Mouse (Mus musculus): ENCODE results near the gene Fam222a. TPM values are rescaled to one million over a fixed set of nuclear protein-coding genes. Genes with fewer than 3 reads are reported as not detected.
A peak's percentile ranks its signal among the peaks of the same experiment; 100 is the strongest.

Gene Fam222a
- 1.5 and 1.9 TPM in 2 replicates for polyA plus RNA-seq (2015; fragmentation: Nextera tagmentation; extraction: Ambion mirVana)

DNA sequence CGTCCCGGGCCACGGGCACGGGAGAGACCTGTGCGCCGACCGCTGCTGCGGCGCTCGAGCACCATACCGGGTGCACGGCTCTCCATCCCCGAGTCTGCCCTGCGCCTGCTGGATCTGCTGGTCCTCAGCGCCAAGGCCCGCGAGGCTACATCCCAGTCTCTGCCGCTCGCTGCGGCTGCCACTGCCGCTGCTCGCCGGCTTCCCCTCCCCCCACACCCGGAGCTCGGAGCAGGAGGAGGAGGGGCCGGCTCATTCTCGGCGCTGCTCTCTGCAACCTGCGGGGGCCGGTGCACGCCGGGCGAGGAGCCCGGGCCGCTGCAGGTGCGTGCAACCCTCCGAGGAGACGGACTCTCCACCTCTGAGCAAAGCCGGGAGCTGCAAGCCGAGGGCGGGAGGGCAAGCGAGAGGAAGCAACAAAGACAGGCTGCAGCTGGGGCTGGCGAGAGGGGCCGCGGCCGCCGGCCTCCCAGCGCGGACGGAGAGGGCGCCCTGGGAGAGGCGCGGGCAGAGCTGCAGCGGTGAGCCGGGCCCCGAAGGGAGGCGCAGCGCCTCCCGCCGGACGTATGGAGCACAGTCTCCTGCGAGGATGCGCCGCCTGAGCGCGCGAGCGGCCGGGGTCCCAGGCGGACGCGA, at the start of gene Fam222a:
Gene Fam222a, plus strand, starts transcription at position 452 of the 633 bp plus-strand sequence.
- Histone ChIP-seq H3K4me2 (replicated peaks) (peak within 1 kb of the TSS; percentile 100), H3K36me3 (no peaks in the 10 kb centered on the region), H3K4me1 (peaks cover 58% of the 10 kb centered on the region), H3K9me3 (replicated peaks) (no peaks in the 10 kb centered on the region), H3K4me3 (replicated peaks) (peak within 1 kb of the TSS; percentile 71), H3K27ac (replicated peaks) (peak within 1 kb of the TSS; percentile 69; the same call in 1 of the 2 replicates), H3K9ac (peak within 1 kb of the TSS; percentile 16), H3K27me3 (peaks cover 34% of the 10 kb centered on the region)
- under 1% methylated on average over 57 of the region's 72 CpGs for WGBS
- ATAC-seq (ENCODE audit: insufficient number of reproducible peaks, low FRiP score, low TSS enrichment, low read depth), result peak; percentile 62

DNA sequence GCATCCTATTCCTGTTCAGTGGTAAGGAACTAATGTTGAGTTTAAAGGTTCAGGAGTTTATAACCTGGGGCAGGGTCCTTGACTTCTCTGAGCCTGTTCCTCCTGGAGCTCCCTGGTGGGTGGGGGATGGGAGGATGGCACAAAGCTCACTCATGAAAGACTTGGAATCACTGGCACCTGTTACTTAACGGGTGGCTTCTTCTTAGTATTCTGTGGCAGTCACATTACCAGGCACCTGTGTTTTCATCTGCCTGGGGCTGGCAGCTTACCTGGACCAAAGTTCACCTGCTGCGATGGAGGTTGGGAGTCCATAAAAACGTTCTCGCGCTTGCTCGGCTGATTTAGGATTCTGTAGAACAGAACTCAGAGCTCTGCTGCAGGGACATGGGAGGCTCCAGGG, 39.5 kb upstream of the Fam222a start:
- Histone ChIP-seq H3K4me2 (replicated peaks) (no peak overlapping the region), H3K27me3 (no peaks in the 10 kb centered on the region), H3K4me3 (replicated peaks) (no peak overlapping the region), H3K4me1 (peaks cover 7% of the 10 kb centered on the region), H3K9me3 (replicated peaks) (no peaks in the 10 kb centered on the region), H3K9ac (no peak overlapping the region), H3K36me3 (no peaks in the 10 kb centered on the region), H3K27ac (replicated peaks) (no peak overlapping the region)
- no peak for ATAC-seq (ENCODE audit: insufficient number of reproducible peaks, low FRiP score, low TSS enrichment, low read depth)
- 83% methylated on average over 6 of the region's 6 CpGs for WGBS

DNA sequence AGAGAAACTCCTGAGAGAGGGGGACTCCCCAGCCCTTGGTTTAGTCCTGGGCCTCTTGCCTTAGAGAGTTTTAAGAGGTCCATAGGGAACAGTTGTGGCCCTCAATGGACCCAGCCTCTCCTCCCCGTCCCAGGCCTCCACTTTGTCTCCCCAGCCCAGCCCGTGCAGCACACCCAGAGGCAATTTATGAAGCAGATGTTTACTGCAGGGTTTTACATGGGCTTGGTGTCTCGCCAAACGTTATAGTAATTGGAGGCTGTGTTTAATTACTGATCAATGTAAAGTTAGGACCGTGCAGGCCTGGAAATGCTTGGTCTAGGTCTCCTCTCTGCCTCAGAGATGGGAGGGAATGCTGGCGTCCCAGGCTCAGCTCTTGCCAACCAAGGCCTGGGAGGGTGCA, 37.5 kb upstream of the Fam222a start:
- Histone ChIP-seq H3K27me3 (peaks cover 2% of the 10 kb centered on the region; the same call in 1 of the 2 replicates), H3K4me1 (peaks cover 7% of the 10 kb centered on the region), H3K4me2 (replicated peaks) (no peak overlapping the region), H3K36me3 (no peaks in the 10 kb centered on the region), H3K27ac (replicated peaks) (no peak overlapping the region), H3K9me3 (replicated peaks) (no peaks in the 10 kb centered on the region), H3K4me3 (replicated peaks) (no peak overlapping the region), H3K9ac (no peak overlapping the region)
- 26% methylated on average over 6 of the region's 6 CpGs for WGBS
- peak; percentile 66; the same call in 1 of the 2 replicates for ATAC-seq (ENCODE audit: insufficient number of reproducible peaks, low FRiP score, low TSS enrichment, low read depth)

DNA sequence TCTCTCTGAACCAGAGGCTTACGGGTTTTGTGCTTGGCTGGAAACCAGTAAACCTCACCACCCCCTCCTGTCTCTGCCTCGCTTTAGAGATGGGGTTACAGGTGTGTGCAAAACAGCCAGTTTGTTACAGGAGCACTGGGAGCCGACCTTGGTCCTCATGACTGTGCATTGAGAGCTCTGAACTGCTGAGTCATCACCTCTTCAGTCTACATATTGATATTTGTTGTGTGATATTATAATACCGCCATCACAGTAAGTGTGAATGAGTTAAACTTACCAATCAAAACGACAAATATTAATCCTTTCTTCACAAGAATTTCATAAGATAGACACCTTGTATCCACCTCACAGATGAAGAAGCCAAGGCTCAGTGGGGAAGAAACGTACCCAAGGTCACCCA, 35.8 kb upstream of the Fam222a start:
- Histone ChIP-seq H3K9ac (no peak overlapping the region), H3K9me3 (replicated peaks) (no peaks in the 10 kb centered on the region), H3K36me3 (no peaks in the 10 kb centered on the region), H3K27ac (replicated peaks) (no peak overlapping the region), H3K4me1 (peaks cover 7% of the 10 kb centered on the region), H3K4me2 (replicated peaks) (no peak overlapping the region), H3K4me3 (replicated peaks) (no peak overlapping the region), H3K27me3 (peaks cover 17% of the 10 kb centered on the region)
- ATAC-seq (ENCODE audit: insufficient number of reproducible peaks, low FRiP score, low TSS enrichment, low read depth), result no peak
- 75% methylated on average over 6 of the region's 6 CpGs for WGBS

DNA sequence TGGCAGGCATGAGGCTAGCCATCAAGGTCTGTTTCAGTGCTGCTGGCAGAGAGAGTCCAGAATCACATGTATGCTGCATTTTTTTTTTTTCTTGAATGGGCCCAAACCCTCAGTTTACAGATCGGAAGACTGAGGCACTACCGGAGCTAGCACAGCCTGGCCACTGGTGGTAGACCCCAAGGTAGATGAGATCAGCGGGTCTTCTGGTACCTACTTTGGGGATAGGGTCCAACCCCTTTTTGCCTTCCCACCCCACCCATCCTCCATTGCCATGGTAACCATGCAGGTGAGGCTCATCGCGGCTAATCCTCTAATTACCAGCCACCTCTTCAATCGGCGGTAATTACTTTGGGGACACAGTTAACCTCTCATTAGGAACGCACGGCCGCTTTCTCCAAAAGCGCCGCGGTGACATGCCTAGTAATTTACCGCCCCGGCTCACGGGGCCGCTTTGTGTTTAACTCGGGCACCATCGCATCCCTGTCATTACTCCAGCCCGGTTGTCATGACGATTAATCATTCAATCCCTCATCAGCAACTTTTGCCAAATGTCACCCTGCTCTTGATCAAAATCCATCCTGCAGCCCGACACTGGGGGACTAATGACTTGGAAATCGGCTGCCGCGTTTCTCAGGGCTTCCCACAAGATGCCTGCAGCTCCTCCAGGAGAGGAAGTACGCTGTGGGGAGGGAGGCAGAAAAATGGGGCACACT, 30.4 kb upstream of the Fam222a start:
- Histone ChIP-seq H3K4me2 (replicated peaks) (peak overlapping the region; percentile 34), H3K36me3 (no peaks in the 10 kb centered on the region), H3K27me3 (peaks cover 31% of the 10 kb centered on the region), H3K27ac (replicated peaks) (peak overlapping the region; percentile 22; the same call in 1 of the 2 replicates), H3K4me1 (peaks cover 27% of the 10 kb centered on the region), H3K9me3 (replicated peaks) (no peaks in the 10 kb centered on the region), H3K4me3 (replicated peaks) (peak overlapping the region; percentile 7; the same call in 1 of the 2 replicates), H3K9ac (no peak overlapping the region)
- ATAC-seq (ENCODE audit: insufficient number of reproducible peaks, low FRiP score, low TSS enrichment, low read depth), result no peak; the same call in 1 of the 2 replicates
- WGBS, result 8% methylated on average over 26 of the region's 26 CpGs

DNA sequence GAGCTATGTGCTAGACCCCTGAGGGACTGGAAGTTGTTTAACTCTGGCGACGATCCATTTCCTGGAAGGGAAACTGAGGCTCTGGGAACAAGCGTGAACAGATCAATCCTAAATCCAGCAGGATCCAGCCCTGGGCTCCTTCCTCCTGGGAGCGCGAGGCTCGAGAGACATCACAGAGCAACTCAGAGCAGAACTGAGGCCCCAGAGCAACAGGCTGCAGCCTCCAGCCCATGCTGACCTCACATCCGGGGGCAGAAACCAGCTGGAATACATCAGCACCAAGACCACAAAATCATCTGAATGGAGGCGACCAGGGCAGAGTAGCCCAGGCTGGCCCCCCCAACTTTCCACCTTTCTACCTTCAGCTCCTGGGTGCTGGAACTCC, 29.8 kb upstream of the Fam222a start:
- WGBS, result 13% methylated on average over 8 of the region's 8 CpGs
- Histone ChIP-seq H3K4me1 (peaks cover 27% of the 10 kb centered on the region), H3K4me2 (replicated peaks) (peak overlapping the region; percentile 34), H3K27me3 (peaks cover 31% of the 10 kb centered on the region), H3K9ac (no peak overlapping the region), H3K9me3 (replicated peaks) (no peaks in the 10 kb centered on the region), H3K4me3 (replicated peaks) (0 out of 2 replicates have a peak overlapping the region, but pooled peaks have one; percentile 7), H3K27ac (replicated peaks) (peak overlapping the region; percentile 22; the same call in 1 of the 2 replicates), H3K36me3 (no peaks in the 10 kb centered on the region)
- ATAC-seq (ENCODE audit: insufficient number of reproducible peaks, low FRiP score, low TSS enrichment, low read depth), result no peak

DNA sequence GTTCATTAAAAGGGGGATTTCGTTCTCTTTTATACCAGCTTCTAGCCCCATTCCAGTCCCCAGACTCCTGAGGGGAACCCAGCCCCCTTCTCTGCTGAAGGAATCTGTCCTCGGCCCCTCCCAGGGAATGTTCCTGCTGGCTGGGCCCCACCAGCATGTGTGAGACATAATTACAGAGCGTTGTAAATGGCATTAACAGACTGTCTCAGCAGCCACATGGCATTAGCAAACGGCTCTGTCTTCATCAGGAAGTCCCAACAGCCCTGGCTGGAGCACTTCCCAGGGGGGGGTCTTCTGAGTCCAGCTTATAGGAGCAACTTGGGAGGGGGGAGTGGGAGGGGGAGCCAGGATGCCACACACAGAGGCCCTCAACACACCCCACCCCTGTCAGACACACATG, 29.1 kb upstream of the Fam222a start:
- no peaks in the 10 kb centered on the region for H3K9me3 ChIP-seq (replicated peaks)
- peaks cover 31% of the 10 kb centered on the region for H3K27me3 ChIP-seq
- H3K4me3 ChIP-seq (replicated peaks), result no peak overlapping the region
- no peak overlapping the region for H3K27ac ChIP-seq (replicated peaks)
- H3K9ac ChIP-seq, result no peak overlapping the region
- peaks cover 27% of the 10 kb centered on the region for H3K4me1 ChIP-seq
- peak; percentile 31; the same call in 1 of the 2 replicates for ATAC-seq (ENCODE audit: insufficient number of reproducible peaks, low FRiP score, low TSS enrichment, low read depth)
- H3K36me3 ChIP-seq, result no peaks in the 10 kb centered on the region
- 13% methylated on average over 4 of the region's 4 CpGs for WGBS
- no peak overlapping the region for H3K4me2 ChIP-seq (replicated peaks)

DNA sequence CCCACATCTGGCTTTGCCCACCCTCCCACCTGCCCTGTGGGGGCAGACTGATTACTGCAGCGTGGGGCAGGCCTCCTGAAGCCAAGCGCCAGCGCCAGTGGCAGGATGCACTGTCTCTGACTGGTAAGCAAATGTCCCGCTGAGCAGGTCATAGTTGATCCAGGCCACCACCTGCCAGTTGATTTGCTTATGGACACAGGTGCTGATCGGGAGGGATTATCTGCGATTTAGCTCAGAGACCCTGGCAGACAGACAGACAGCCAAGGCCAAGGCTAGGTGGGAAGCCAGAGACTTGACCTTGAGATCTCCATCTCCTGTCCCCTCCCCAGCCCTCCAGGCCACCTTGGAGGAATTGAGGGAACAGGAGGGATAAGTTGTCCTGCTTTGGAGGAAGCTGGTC, 28.1 kb upstream of the Fam222a start:
- ATAC-seq (ENCODE audit: insufficient number of reproducible peaks, low FRiP score, low TSS enrichment, low read depth), result no peak
- no peak overlapping the region for H3K9ac ChIP-seq
- no peak overlapping the region for H3K27ac ChIP-seq (replicated peaks)
- WGBS, result 76% methylated on average over 6 of the region's 6 CpGs
- H3K4me1 ChIP-seq, result peaks cover 27% of the 10 kb centered on the region
- no peak overlapping the region for H3K4me2 ChIP-seq (replicated peaks)
- H3K36me3 ChIP-seq, result no peaks in the 10 kb centered on the region
- H3K27me3 ChIP-seq, result peaks cover 31% of the 10 kb centered on the region
- no peak overlapping the region for H3K4me3 ChIP-seq (replicated peaks)
- H3K9me3 ChIP-seq (replicated peaks), result no peaks in the 10 kb centered on the region

DNA sequence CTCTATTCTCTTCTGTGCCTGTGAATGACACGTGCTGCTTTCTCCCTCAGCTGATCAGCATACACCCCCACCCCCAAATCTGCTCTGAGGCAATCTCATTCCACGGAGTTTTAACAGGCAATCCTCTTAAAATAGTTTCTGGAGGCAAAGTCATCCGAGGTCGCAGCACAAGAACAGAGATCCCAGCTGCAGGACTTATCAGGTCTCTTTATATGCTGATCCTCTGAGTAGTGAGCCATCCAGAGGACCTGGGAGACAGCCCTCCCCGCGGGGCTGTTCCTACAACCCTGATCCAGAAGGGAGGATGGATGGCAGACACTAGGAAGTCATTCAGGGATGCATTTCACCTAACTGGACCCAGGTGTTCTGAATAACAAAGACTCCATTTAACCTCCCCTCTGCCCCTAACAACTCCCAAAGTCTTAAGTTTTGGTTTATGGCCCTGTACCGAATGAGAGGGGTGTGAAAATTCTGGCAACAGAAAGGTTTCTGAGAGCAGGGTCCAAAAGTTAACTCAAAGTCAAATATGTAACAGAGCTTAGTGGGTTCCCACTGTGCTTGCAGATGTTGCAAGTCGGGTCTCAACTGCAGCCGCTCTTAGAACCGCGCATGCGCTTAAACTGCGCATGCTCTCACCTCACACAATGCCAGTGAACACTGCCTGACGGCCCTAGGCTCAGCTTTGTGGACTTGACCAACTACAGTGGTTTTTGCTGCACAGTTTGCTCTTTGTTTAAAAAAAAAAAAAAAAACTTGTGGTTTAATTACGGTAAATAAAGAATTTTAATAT, 26.0 kb upstream of the Fam222a start:
- H3K9ac ChIP-seq, result no peak overlapping the region
- H3K4me1 ChIP-seq, result peaks cover 31% of the 10 kb centered on the region
- H3K27ac ChIP-seq (replicated peaks), result no peak overlapping the region
- no peaks in the 10 kb centered on the region for H3K9me3 ChIP-seq (replicated peaks)
- H3K27me3 ChIP-seq, result peaks cover 16% of the 10 kb centered on the region
- WGBS, result 38% methylated on average over 15 of the region's 15 CpGs
- no peaks in the 10 kb centered on the region for H3K36me3 ChIP-seq
- ATAC-seq (ENCODE audit: insufficient number of reproducible peaks, low FRiP score, low TSS enrichment, low read depth), result no peak
- no peak overlapping the region for H3K4me2 ChIP-seq (replicated peaks)
- H3K4me3 ChIP-seq (replicated peaks), result no peak overlapping the region

DNA sequence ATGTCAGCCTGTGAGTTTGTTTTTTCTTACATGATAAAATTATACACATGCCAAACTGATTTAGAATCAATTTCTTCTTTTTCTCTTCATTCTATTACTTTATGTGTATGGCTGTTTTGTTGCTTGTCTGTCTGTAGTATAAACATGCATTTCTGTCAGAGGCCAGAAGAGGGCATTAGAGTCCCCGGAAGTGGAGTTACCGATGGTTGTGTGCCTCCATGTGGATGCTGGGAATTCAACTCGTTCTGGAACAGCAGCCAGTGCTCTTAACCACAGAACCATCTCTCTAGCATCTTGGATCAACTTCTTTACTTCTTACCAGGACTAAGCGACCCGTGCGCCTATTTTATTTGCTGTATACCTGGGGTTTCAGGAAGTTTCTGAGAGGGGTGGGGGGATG, 24.2 kb upstream of the Fam222a start:
- 89% methylated on average over 6 of the region's 6 CpGs for WGBS
- Histone ChIP-seq H3K4me2 (replicated peaks) (no peak overlapping the region), H3K27me3 (no peaks in the 10 kb centered on the region), H3K9ac (no peak overlapping the region), H3K4me1 (peaks cover 16% of the 10 kb centered on the region), H3K27ac (replicated peaks) (no peak overlapping the region), H3K9me3 (replicated peaks) (no peaks in the 10 kb centered on the region), H3K36me3 (no peaks in the 10 kb centered on the region), H3K4me3 (replicated peaks) (no peak overlapping the region)
- no peak for ATAC-seq (ENCODE audit: insufficient number of reproducible peaks, low FRiP score, low TSS enrichment, low read depth)

DNA sequence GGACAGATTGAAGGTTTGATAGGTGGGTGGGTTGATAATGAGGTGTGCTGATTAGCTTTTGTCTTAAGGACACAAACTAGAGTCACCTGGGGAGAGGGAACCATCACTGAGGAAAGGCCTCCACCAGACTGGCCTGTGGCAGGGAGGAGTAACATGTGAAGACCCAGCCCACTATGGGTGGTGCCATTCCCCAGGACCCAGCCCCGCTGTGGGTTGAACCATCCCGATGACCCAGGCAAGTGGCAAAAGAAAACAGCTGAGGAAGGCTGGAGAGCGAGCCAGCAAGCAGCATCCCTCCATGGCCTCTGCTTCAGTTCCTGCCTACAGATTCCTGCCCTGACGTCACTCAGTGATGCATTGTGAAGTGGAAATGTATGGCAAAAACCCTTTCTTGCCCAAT, 23.6 kb upstream of the Fam222a start:
- Histone ChIP-seq H3K4me1 (peaks cover 11% of the 10 kb centered on the region), H3K9ac (no peak overlapping the region), H3K27me3 (no peaks in the 10 kb centered on the region), H3K27ac (replicated peaks) (no peak overlapping the region), H3K4me3 (replicated peaks) (no peak overlapping the region), H3K9me3 (replicated peaks) (no peaks in the 10 kb centered on the region), H3K36me3 (no peaks in the 10 kb centered on the region), H3K4me2 (replicated peaks) (no peak overlapping the region)
- WGBS, result 73% methylated on average over 4 of the region's 4 CpGs
- ATAC-seq (ENCODE audit: insufficient number of reproducible peaks, low FRiP score, low TSS enrichment, low read depth), result no peak
